Mouse (Mus musculus) CD4-positive naive resting alpha-beta T cell, adult 76 days (primary cell): Measurements from ENCODE around the gene Ubr2. TPM values are rescaled to one million over a fixed set of nuclear protein-coding genes. Genes with fewer than 3 reads are reported as not detected.

ENCODE experiments used
- total RNA-seq: library from RNA; stranded (reverse); gene quantifications from one replicate; pipeline ENCODE4 v1.2.4, GENCODE M21; 2023

Gene Ubr2
- total RNA-seq, result 110 TPM

DNA sequence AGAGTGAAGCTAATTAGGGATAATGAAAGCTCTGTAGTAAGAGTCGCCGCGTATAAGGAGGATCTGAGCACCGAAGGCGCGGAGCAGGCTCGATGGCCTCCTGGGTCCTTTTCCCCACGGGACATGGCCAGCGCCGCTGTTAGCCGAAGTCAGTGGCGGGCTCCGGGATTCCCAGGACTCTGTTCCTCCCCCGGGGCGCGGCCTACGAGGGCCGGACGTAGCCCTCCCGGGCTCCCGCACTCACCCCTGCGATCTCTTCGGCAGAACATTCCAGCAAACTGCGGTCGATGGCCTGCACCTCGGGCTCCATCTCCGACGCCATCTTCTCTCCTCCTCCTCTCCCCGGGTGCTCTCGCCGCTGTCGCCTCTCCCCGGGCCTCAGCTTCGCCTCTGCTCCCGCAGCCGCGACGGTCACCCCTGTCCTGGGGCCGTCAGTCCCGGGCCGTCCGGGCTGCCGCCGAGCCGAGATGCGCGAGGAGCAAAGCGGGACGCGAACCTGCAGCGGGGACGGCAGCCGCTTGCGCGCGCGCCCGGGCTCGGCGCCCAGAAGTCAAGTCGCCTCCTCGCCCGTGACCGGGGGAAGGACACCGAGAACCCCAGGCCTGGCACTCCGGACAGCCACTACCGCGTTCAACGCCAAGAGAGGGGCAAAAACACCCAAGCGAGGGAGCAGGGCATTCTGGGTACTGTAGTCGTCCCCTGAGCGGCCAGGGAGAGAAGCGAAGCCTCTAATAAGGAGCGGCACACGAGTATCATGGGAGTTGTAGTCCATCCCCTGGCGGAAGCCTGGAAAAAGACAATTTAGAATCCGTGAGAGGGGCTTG lies at the start of gene Ubr2:
TSS of gene Ubr2 (minus strand) at position 659 of the 824 bp plus-strand sequence.

DNA sequence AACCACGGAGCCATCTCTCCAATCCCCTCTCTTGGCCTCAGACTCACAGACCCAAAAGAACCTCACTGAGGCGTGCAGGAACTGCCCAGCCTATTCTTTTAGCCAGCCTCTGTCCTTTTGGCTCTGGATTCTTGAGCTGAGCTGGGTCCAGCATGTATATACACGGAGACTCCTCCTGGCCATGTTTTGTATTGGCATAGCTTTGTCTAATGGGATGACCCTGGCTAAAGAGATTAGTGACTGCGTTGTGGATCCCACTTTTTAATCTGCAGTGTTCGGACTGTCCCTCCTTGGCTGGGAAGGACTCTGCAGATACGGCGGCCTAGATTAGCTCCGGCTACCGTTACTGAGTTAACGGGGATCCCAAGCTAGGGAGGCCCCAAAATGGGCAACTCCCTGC lies 100.2 kb downstream of the Ubr2 start, which contains the start of gene Prph2:
TSS of gene Prph2 (plus strand) at position 274 of the 400 bp plus-strand sequence.

DNA sequence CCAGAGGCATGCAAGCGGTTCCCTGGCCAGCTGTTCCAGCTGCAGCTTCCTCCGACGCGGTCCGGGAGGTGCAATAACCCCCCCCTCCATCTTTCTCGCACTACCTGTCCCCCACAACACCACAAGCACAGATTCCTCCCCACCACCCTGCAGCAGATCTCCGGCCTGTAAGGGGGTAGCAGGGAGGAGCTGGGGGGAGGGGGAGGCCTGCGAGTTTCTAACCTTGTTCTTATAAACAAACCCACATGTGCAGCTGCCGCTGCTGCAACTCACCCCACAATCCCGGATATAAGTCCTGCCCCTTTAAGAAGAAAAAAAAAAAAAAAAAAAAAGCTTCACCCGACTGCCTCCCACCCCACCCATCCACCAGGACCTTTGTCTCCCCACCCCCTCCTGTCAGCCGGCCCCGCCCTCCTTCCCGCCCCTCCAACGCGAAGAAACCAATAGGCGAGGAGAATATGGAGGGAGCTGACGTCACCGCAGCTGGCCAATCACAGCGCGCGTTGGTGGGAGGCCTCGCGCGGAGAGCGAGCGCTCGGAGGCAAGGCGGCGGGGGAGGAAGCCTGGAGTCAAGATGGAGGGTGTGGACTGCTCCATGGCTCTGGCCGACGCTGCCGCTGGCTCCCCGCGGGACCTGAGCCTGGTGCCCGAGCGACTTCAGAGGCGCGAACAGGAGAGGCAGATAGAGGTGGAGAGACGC lies 120.1 kb downstream of the Ubr2 start, which contains the start of gene Tbcc:
TSS of gene Tbcc (plus strand) at position 569 of the 700 bp plus-strand sequence.

Other genes with a start within 250 kb of the Ubr2 start
- gene Ptcra, start 246.8 kb downstream of the Ubr2 start, total RNA-seq, result not detected
- gene 2310039H08Rik, start 237.9 kb downstream of the Ubr2 start, total RNA-seq, result 18.1 TPM
- 60.5 TPM for gene Rpl7l1, start 227.9 kb downstream of the Ubr2 start, total RNA-seq
- 55.5 TPM for gene Bicral, start 152.1 kb downstream of the Ubr2 start, total RNA-seq
- 12.5 TPM for gene Tbcc, start 119.9 kb downstream of the Ubr2 start, total RNA-seq
- gene Prph2, start 100.1 kb downstream of the Ubr2 start, total RNA-seq, result not detected